Mouse (Mus musculus) heart, postnatal 25 days (tissue): ENCODE measurements at regions not wholly inside any gene's neighbourhood (a gene's known extent, or its start where the extent isn't known, plus 50 kb on each side); places are given as distances from the start of the nearest gene placed in this dataset.

Experiments used
- DNase-seq: peaks from one replicate; pipeline ENCODE4 v3.0.0; 2022; ENCODE audit warnings: low spot score
- intact Hi-C: fragments of 180-260 bp; cut with DNase I; formaldehyde crosslinking; loops from one replicate; pipeline ENCODE4 v1.15.1; 2025

DNA sequence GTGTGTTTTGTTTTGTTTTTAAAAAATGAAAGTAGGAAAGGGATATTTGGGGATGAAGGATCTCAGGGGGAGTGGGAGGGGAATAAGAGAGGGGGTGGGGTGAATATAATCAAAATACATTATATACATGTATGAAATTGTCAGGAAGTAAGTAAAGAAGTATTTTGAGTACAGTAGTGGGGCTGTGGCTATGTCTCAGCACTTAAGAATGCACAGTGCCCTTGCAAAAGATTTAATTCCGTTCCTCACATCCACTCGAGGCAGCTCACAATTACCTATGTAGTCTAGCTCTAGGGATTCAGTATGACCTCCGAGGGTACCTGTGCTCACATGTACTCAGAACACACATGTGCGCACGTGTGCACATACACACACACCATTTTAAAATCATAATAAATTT is 50.4 kb upstream of the Dock1 start:
- intact Hi-C loops, result no loop called here

More for the DNA sequence above, 50.4 kb upstream of the Dock1 start:
- no peak for DNase-seq
